Mouse (Mus musculus) heart, embryonic 15.5 days (tissue): ENCODE measurements around the gene 1700030K09Rik. TPM values are rescaled to one million over a fixed set of nuclear protein-coding genes. Genes with fewer than 3 reads are reported as not detected.
A peak's percentile ranks its signal among the peaks of the same experiment; 100 is the strongest.

Source experiments
- ATAC-seq: fragments of 200-750 bp; cut with Nextera tagmentation; replicated peaks from 2 replicates; pipeline ENCODE4 v1.8.0; 2017; ENCODE audit warnings: low read depth, moderate TSS enrichment; ENCODE audit not compliant: insufficient number of reproducible peaks, insufficient read depth, low FRiP score
- H3K27ac ChIP-seq: fragments of 300-500 bp; sonication (generic); 2 replicates; pipeline ENCODE4 v1.5.1; 2015; ENCODE audit warnings: mild to moderate bottlenecking, inconsistent platforms
- H3K27me3 ChIP-seq: fragments of 300-500 bp; sonication (generic); 2 replicates; pipeline ENCODE4 v1.6.1; 2015; ENCODE audit warnings: inconsistent platforms
- H3K36me3 ChIP-seq: fragments of 300-500 bp; sonication (generic); 2 replicates; pipeline ENCODE4 v1.6.1; 2015; ENCODE audit warnings: mild to moderate bottlenecking, inconsistent platforms
- H3K4me1 ChIP-seq: fragments of 300-500 bp; sonication (generic); replicated peaks from 2 replicates; pipeline ENCODE4 v1.6.1; 2015; ENCODE audit warnings: inconsistent platforms
- H3K4me2 ChIP-seq: fragments of 300-500 bp; sonication (generic); 2 replicates; pipeline ENCODE4 v1.6.1; 2015; ENCODE audit warnings: inconsistent platforms, mild to moderate bottlenecking, moderate library complexity
- H3K4me3 ChIP-seq: fragments of 300-500 bp; sonication (generic); 2 replicates; pipeline ENCODE4 v1.5.1; 2015; ENCODE audit warnings: mild to moderate bottlenecking, inconsistent platforms
- H3K9ac ChIP-seq: fragments of 300-500 bp; sonication (generic); 2 replicates; pipeline ENCODE4 v1.6.1; 2015; ENCODE audit warnings: mild to moderate bottlenecking, inconsistent platforms
- H3K9me3 ChIP-seq: fragments of 300-500 bp; sonication (generic); replicated peaks from 2 replicates; pipeline ENCODE4 v1.6.1; 2016; ENCODE audit warnings: inconsistent platforms
- WGBS: fragments of 180-500 bp; shearing (Covaris S2); methylation state at CpG from one replicate; pipeline ENCODE4 v1.1.7; 2015; ENCODE audit warnings: mixed read lengths; 5-methylcytosine and 5-hydroxymethylcytosine counted together
- polyA plus RNA-seq: library from polyadenylated mRNA; unstranded; fragments of >200 nt; fragmentation: Nextera tagmentation; extraction: Ambion mirVana; gene quantifications from 2 replicates; pipeline ENCODE4 v1.2.1, GENCODE M21; 2015

The 1700030K09Rik gene
- polyA plus RNA-seq, 1 experiment from 2014 or later, result 8.6 TPM

DNA sequence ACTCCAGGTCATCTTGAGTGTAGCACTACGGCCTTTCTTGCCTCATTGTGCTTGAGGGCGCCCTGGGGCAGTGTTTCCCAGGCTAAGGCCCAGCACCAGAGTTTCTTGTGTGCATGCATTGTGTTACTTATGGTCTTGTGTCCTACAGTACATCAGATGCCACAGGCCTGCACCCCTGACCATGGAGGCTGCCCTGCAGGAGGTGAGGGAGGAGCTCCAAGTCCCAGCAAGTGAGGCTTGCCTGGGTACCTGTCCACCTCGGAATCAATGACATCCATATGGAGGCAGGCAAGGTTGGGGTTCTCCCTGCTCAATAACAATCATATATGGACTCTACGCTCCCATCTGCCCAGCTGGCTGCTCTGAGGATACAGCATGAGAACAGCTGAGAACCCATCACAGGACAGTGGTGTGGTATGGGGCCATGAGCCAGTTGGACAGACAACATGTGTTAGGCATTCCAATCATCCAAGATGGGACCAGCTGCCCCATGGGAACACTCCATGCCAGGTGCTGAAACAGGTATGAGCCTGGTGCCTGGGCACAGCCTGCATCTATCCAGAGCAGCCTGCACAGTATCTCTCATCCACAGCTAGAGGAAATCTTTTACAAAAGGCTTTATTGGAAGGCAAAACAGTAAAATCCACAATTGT lies 16.3 kb downstream of the 1700030K09Rik start:
- Histone ChIP-seq H3K9me3 (no peaks in the 10 kb centered on the region), H3K27ac (no peak overlapping the region), H3K27me3 (no peaks in the 10 kb centered on the region), H3K4me2 (no peak overlapping the region), H3K4me3 (no peak overlapping the region), H3K36me3 (peaks cover 67% of the 10 kb centered on the region), H3K9ac (no peak overlapping the region), H3K4me1 (no peaks in the 10 kb centered on the region)
- 92% methylated on average over 4 of the region's 4 CpGs for WGBS
- ATAC-seq, result no peak

DNA sequence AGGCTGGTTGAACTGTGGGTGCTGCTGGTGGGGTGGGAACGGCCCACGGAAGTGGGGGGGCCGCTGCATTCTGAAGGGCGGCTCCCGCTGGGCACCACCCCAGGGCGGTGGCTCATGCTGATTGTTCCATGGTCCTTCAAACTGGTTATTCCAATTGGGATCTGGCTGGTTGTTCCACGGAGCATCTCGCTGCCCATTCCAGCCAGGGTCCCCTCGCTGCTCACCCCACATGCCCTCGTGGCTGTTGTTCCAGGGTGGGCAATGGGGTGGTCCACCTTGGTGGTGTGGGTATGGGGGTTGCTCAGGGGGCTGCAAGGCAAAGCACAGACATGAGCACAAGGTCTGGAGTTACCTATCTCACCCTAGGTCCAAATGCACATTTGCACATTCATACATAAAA lies 20.5 kb downstream of the 1700030K09Rik start:
- H3K27me3 ChIP-seq, result no peaks in the 10 kb centered on the region
- no peak for ATAC-seq
- no peaks in the 10 kb centered on the region for H3K4me1 ChIP-seq
- no peak overlapping the region for H3K4me2 ChIP-seq
- H3K4me3 ChIP-seq, result no peak overlapping the region
- no peak overlapping the region for H3K9ac ChIP-seq
- no peak overlapping the region for H3K27ac ChIP-seq
- WGBS, result 93% methylated on average over 10 of the region's 10 CpGs
- H3K9me3 ChIP-seq, result no peaks in the 10 kb centered on the region
- peaks cover 99% of the 10 kb centered on the region for H3K36me3 ChIP-seq

DNA sequence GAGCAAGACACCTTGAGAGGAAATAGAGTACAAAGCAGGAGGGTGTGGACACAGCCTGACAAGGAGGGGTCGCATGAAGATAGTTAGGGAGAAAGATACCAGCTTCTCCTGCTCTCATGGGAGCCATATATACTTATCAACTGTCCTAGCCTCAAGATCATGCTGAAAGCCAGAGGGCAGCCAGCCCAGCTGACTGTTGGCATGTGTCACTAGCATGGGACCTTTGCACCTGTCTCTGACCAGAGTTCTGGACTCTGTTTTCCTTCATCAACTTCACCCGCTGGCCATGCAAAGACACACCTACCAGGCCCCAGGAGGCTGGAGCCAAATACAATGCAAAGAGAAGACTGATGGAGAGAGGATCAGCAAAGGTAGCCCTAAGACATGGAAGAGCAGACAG lies 25.6 kb downstream of the 1700030K09Rik start:
- Histone ChIP-seq H3K4me1 (peaks cover 12% of the 10 kb centered on the region), H3K36me3 (peaks cover 87% of the 10 kb centered on the region), H3K27me3 (no peaks in the 10 kb centered on the region), H3K9me3 (no peaks in the 10 kb centered on the region), H3K9ac (no peak overlapping the region), H3K27ac (no peak overlapping the region), H3K4me2 (no peak overlapping the region), H3K4me3 (no peak overlapping the region)
- WGBS, result 83% methylated on average over 2 of the region's 2 CpGs
- no peak for ATAC-seq

DNA sequence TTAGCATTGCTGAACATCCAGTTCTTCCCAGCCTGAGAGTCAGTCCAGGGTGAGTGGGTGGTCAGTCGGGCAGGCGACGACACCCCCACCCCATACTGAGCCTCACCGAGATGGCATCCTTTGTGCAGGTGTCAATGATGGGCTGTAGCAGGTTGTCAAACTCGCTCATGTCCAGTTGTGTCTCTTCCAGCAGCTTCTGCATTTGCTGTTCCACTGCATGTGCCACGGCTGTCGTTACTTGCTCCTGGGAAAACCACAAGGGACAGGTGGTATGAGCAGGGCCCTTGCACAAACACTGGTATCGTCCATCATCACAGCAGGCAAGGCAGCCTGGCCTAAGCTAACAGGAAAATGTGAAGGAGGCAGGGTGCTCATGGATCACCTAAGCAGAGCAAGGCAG lies 26.3 kb downstream of the 1700030K09Rik start:
- WGBS, result 88% methylated on average over 8 of the region's 8 CpGs
- no peaks in the 10 kb centered on the region for H3K9me3 ChIP-seq
- H3K27me3 ChIP-seq, result no peaks in the 10 kb centered on the region
- H3K4me1 ChIP-seq, result peaks cover 14% of the 10 kb centered on the region
- H3K4me3 ChIP-seq, result no peak overlapping the region
- no peak overlapping the region for H3K9ac ChIP-seq
- H3K36me3 ChIP-seq, result peaks cover 79% of the 10 kb centered on the region
- no peak for ATAC-seq
- no peak overlapping the region for H3K27ac ChIP-seq
- no peak overlapping the region for H3K4me2 ChIP-seq

DNA sequence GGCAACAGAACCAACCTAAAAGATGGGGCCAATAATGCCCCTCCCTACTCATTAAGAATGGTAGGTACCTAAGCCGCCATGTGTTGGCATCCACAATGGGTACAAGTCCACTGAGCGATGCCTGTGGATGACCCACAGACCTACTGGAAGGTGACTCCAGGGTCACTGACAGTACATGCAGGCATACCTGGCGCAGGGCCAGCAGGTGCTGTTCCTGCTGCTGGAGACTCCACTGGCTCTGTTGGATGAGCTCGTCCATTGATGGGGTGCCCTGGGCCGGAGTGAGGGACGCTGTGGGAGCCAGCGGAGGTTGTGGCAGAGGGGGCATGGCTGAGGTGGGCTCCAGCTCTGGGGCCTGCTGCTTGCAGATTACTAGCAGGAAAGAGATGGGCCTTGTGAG lies 27.0 kb downstream of the 1700030K09Rik start:
- WGBS, result 94% methylated on average over 7 of the region's 7 CpGs
- H3K4me2 ChIP-seq, result no peak overlapping the region
- no peak overlapping the region for H3K4me3 ChIP-seq
- no peaks in the 10 kb centered on the region for H3K27me3 ChIP-seq
- peaks cover 15% of the 10 kb centered on the region for H3K4me1 ChIP-seq
- no peaks in the 10 kb centered on the region for H3K9me3 ChIP-seq
- H3K36me3 ChIP-seq, result peaks cover 72% of the 10 kb centered on the region
- H3K9ac ChIP-seq, result no peak overlapping the region
- no peak for ATAC-seq
- no peak overlapping the region for H3K27ac ChIP-seq

DNA sequence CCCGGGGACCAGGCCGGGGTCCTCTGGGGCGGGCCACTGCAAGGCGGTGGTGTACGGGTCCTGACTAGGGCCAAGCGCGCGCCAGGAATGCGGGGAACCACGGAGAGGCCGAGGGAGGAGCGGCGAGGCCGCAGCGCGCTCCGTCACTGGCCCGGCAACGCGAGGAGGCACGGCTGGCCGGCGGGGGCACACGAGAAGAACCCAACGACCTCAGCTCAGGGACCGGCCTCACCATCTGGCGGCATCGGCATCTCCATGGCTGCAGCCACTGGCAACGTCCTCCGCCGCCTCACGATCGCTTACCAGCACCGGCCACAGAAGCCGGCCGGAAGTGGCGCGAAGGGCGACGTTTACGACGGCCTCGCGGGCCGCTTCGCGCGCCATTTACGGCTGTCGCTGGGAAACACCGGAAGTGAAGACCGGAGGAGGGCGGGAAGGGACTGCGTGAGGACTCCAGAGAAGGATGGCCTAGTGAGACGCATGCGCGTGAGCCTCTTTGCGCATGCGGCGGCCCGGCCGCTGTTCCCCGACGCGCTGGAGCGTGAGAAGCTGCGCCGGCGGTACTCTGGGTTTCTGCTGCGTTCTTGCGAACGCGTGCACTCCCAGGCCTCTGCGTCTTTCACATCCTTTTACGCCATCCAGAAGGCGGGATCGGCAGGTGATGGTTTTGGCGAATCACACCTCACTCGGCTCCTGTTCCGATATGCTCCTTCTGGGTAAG lies 31.3 kb downstream of the 1700030K09Rik start, which contains the start of gene Cherp:
Gene Cherp, minus strand, starts transcription at position 401 of the 721 bp plus-strand sequence.
- Histone ChIP-seq H3K4me3 (peak within 1 kb of the TSS; percentile 84), H3K9me3 (no peaks in the 10 kb centered on the region), H3K36me3 (peaks cover 30% of the 10 kb centered on the region), H3K4me1 (peaks cover 23% of the 10 kb centered on the region), H3K27ac (peak within 1 kb of the TSS; percentile 92), H3K27me3 (no peaks in the 10 kb centered on the region), H3K4me2 (peak within 1 kb of the TSS; percentile 97), H3K9ac (peak within 1 kb of the TSS; percentile 84)
- under 1% methylated on average over 80 of the region's 80 CpGs for WGBS
- peak; percentile 95 for ATAC-seq

DNA sequence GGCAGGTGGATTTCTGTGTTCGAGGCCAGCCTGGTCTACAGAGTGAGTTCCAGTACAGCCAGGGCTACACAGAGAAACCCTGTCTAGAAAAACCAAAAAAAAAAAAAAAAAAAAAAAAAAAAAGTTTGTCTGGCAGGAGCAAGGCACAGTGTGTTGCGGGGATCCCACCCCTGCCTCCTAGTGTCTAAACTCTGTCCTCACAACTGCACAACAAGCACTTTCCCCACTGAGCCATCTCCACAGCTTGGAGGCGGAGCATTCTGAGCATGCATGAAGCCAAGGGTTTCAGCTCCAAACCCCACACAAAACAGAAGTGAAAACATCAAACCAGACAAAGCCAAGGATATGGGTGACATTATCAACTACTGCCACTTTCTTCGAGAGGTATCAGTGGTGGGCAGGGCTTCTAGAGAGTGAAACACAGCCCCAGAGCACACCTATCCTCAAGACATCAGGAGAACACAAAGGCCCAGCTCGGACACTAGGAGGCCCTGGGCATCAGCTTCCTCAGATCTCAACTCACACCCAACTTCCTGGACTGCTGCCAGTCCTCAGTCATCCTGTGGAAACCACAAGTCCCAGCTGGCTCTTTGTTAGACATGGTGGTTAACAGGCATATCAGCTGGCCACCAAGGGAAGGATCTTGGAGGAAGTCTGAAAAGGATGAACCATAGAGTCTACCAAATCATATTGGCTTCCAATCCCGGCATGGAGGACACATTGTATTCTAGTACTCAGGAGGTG lies 41.9 kb downstream of the 1700030K09Rik start:
- Histone ChIP-seq H3K36me3 (peaks cover 36% of the 10 kb centered on the region), H3K9me3 (no peaks in the 10 kb centered on the region), H3K9ac (no peak overlapping the region), H3K27me3 (no peaks in the 10 kb centered on the region), H3K4me1 (peaks cover 11% of the 10 kb centered on the region; the same call in 1 of the 2 replicates), H3K4me2 (no peak overlapping the region), H3K4me3 (no peak overlapping the region), H3K27ac (peak overlapping the region; percentile 2; the same call in 1 of the 2 replicates)
- no peak for ATAC-seq
- 71% methylated on average over 6 of the region's 6 CpGs for WGBS

DNA sequence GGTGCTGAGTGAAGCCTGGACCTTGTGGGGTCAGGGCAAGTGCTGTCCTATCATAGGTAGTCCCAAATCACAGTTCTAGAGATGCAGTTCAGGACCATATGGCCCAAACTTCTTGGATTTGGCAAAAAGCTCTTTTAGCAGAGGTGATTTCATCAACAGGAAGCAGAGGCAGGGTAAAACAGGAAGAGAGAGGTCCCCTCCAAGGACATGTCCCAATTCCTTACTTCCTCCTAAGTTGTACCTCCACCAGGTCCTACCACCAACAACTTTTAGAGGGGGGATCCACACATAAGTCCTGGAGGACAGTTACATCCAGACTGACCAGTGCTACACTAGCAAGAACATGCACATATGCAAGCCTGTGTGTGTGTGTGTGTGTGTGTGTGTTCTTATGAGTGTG lies 43.3 kb downstream of the 1700030K09Rik start:
- no peak for ATAC-seq
- no peak overlapping the region for H3K27ac ChIP-seq
- no peak overlapping the region for H3K9ac ChIP-seq
- H3K4me2 ChIP-seq, result no peak overlapping the region
- no peaks in the 10 kb centered on the region for H3K27me3 ChIP-seq
- no peaks in the 10 kb centered on the region for H3K9me3 ChIP-seq
- peaks cover 22% of the 10 kb centered on the region for H3K4me1 ChIP-seq
- H3K36me3 ChIP-seq, result peaks cover 32% of the 10 kb centered on the region
- no peak overlapping the region for H3K4me3 ChIP-seq

DNA sequence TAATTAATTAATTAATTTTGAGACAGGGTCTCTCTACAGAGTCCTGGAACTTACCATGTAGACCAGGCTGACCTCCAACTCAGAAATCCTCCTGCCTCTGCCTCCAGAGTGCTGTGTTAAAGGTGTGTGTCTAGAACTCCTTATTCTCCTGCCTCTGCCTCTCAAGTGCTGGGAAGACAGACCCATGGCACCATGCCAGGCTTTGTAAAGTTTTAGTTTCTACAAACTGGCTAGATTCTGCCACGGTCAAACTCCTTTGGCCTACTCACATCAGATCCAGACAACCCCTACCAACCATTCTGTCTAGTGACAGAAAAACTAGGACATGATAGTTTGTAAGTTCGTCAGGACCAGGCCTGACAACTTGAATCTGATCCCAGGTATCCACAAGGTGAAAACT lies 47.3 kb downstream of the 1700030K09Rik start:
- peaks cover 23% of the 10 kb centered on the region for H3K36me3 ChIP-seq
- H3K4me2 ChIP-seq, result peak overlapping the region; percentile 89
- no peaks in the 10 kb centered on the region for H3K9me3 ChIP-seq
- H3K27me3 ChIP-seq, result no peaks in the 10 kb centered on the region
- ATAC-seq, result no peak
- WGBS, result 81% methylated on average over 2 of the region's 2 CpGs
- peak overlapping the region; percentile 81 for H3K4me3 ChIP-seq
- no peak overlapping the region for H3K27ac ChIP-seq
- H3K4me1 ChIP-seq, result peaks cover 37% of the 10 kb centered on the region
- H3K9ac ChIP-seq, result no peak overlapping the region

DNA sequence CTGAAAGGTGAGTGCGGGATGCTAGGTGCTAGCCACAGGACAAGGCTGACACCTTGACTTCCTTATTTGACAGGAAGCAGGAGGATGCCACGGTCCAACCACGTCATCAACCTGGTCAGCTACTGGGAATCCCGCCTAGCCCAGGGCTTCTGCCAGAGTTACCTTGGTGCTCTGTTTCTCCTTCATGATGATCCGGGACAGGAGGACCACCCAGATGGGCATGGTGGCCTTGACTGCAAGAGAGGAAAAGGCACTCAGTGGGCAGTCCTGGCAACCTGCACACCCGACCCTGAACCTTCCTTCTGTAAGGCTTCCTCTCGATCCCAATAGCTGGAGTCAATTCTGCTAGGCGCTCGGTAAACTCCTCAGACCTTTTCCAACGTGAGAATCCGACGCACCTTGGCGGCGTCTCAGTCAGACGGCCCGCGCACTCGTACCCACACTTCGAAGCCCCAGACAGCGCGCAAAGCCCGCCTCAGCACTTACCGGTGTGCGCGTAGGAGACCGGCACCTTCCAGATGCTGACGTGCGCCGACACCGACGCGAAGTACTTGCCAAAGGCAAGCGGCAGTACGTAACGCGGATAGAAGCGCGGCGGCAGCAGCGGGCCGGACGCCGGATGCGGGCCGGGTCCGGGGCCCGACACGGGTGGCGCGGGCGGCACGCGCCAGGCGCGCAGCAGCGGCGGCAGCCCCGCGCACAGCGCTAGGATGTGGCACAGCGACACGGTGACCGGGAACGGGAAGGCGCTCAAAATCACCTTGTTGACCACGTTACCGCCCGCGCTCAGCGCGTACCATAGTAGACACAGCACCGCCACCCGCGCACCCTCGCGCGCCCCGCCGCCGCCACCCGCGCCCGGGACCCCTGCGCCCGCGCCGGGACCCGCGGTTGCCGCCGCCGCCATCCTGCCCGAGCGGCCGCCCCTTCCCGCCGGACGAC lies 48.3 kb downstream of the 1700030K09Rik start, which contains the start of gene Slc35e1:
Gene Slc35e1, minus strand, starts transcription at position 935 of the 942 bp plus-strand sequence.
- peak within 1 kb of the TSS; percentile 81 for H3K9ac ChIP-seq
- peak within 1 kb of the TSS; percentile 89 for H3K4me2 ChIP-seq
- peak; percentile 16; the same call in 1 of the 2 replicates for ATAC-seq
- peaks cover 25% of the 10 kb centered on the region for H3K36me3 ChIP-seq
- peak within 1 kb of the TSS; percentile 81 for H3K4me3 ChIP-seq
- under 1% methylated on average over 98 of the region's 98 CpGs for WGBS
- no peaks in the 10 kb centered on the region for H3K9me3 ChIP-seq
- peak within 1 kb of the TSS; percentile 80 for H3K27ac ChIP-seq
- no peaks in the 10 kb centered on the region for H3K27me3 ChIP-seq
- H3K4me1 ChIP-seq, result peaks cover 32% of the 10 kb centered on the region
